Comparison of ENCODE assay signal across 13 mouse cellular contexts in genomic region chr13:78444691-78445349, GRCm38 (mm10).
DNase-seq lines count a peak whose midpoint lies in the region; ATAC-seq lines count a peak whose summit lies in the region.
"Had no signal": no experiment of that assay in that cellular context is flagged by ENCODE, and none has a peak within 500 bp of the region (broad histone marks: within the 10 kb centered on the region; RNA-seq: fewer than 3 reads in every experiment).

No protein-coding gene starts in this region.

- H3K36me3 ChIP-seq in kidney, embryonic 14.5 days (ENCODE audit: control insufficient read depth, insufficient read depth, low read length) = no peaks in the 10 kb centered on the region
- no peaks in the 10 kb centered on the region for H3K36me3 ChIP-seq in midbrain, embryonic 11.5 days (ENCODE audit: control insufficient read depth, insufficient read depth, low read length)
- no peaks in the 10 kb centered on the region for H3K36me3 ChIP-seq in midbrain, embryonic 13.5 days
- no peaks in the 10 kb centered on the region for H3K36me3 ChIP-seq in forebrain, embryonic 13.5 days (ENCODE audit: poor library complexity, severe bottlenecking)
- H3K36me3 ChIP-seq: heart, embryonic 15.5 days; liver, embryonic 12.5 days had no signal

- no peaks in the 10 kb centered on the region for H3K9me3 ChIP-seq in kidney, embryonic 14.5 days (ENCODE audit: control insufficient read depth, low read length)
- H3K9me3 ChIP-seq in midbrain, embryonic 11.5 days (ENCODE audit: control insufficient read depth, low read length) = no peaks in the 10 kb centered on the region
- H3K9me3 ChIP-seq in midbrain, embryonic 13.5 days = no peaks in the 10 kb centered on the region
- H3K9me3 ChIP-seq in forebrain, embryonic 13.5 days (replicated peaks) = no peaks in the 10 kb centered on the region
- H3K9me3 ChIP-seq: heart, embryonic 15.5 days; liver, embryonic 12.5 days had no signal

- H3K4me3 ChIP-seq in kidney, embryonic 14.5 days (ENCODE audit: low read length) = no peak overlapping the region
- H3K4me3 ChIP-seq in midbrain, embryonic 11.5 days (ENCODE audit: low read depth, low read length) = no peak overlapping the region
- no peak overlapping the region for H3K4me3 ChIP-seq in midbrain, embryonic 13.5 days (replicated peaks)
- no peak overlapping the region for H3K4me3 ChIP-seq in forebrain, embryonic 13.5 days
- H3K4me3 ChIP-seq: heart, embryonic 15.5 days; liver, embryonic 12.5 days had no signal

- no peak for DNase-seq in kidney, adult 11 months
- DNase-seq in midbrain, embryonic 11.5 days (ENCODE audit: low spot score, missing footprints) = peak; percentile 88
- peak; percentile 46 for DNase-seq in retina, embryonic 14.5 days (ENCODE audit: low spot score)
- no peak for DNase-seq in right cerebral cortex, adult 2 months (ENCODE audit: low spot score in 2 of 2)
- DNase-seq: cerebellum, postnatal 14 days; kidney, postnatal 25 days; right cerebral cortex, postnatal 14 days had no signal

- no peak overlapping the region for H3K9ac ChIP-seq in kidney, embryonic 14.5 days (ENCODE audit: low read depth, low read length)
- no peak overlapping the region for H3K9ac ChIP-seq in midbrain, embryonic 11.5 days (ENCODE audit: low read length)
- no peak overlapping the region for H3K9ac ChIP-seq in midbrain, embryonic 13.5 days (replicated peaks)
- H3K9ac ChIP-seq in forebrain, embryonic 13.5 days = no peak overlapping the region
- H3K9ac ChIP-seq: heart, embryonic 15.5 days; liver, embryonic 12.5 days had no signal

- H3K27me3 ChIP-seq in kidney, embryonic 14.5 days (ENCODE audit: control insufficient read depth, insufficient read depth, low read length) = no peaks in the 10 kb centered on the region
- 0 out of 2 replicates have a peak, but pooled peaks cover 3% of the 10 kb centered on the region for H3K27me3 ChIP-seq in midbrain, embryonic 11.5 days (ENCODE audit: control insufficient read depth, insufficient read depth, low read length)
- no peaks in the 10 kb centered on the region for H3K27me3 ChIP-seq in midbrain, embryonic 13.5 days
- peaks cover 5% of the 10 kb centered on the region; the same call in 1 of the 2 replicates for H3K27me3 ChIP-seq in forebrain, embryonic 13.5 days
- H3K27me3 ChIP-seq: heart, embryonic 15.5 days; liver, embryonic 12.5 days had no signal

- H3K4me1 ChIP-seq in kidney, embryonic 14.5 days (ENCODE audit: control insufficient read depth, insufficient read depth, low read length) = no peaks in the 10 kb centered on the region; the same call in 1 of the 2 replicates
- H3K4me1 ChIP-seq in midbrain, embryonic 11.5 days (ENCODE audit: control insufficient read depth, insufficient read depth, low read length) = peaks cover 19% of the 10 kb centered on the region
- peaks cover 28% of the 10 kb centered on the region for H3K4me1 ChIP-seq in midbrain, embryonic 13.5 days (replicated peaks)
- peaks cover 28% of the 10 kb centered on the region for H3K4me1 ChIP-seq in forebrain, embryonic 13.5 days
- H3K4me1 ChIP-seq: heart, embryonic 15.5 days; liver, embryonic 12.5 days had no signal

- ATAC-seq in kidney, embryonic 14.5 days (ENCODE audit: low FRiP score, low TSS enrichment) = peak; percentile 6; the same call in 1 of the 2 replicates
- no peak for ATAC-seq in midbrain, embryonic 11.5 days (ENCODE audit: low FRiP score)
- ATAC-seq in midbrain, embryonic 13.5 days = no peak
- ATAC-seq in forebrain, embryonic 13.5 days = peak; percentile 29; the same call in 1 of the 2 replicates
- ATAC-seq: hindbrain, postnatal 0 days; liver, embryonic 12.5 days had no signal

- H3K27ac ChIP-seq in kidney, embryonic 14.5 days (ENCODE audit: low read depth, low read length) = no peak overlapping the region
- peak overlapping the region; percentile 60; the same call in 1 of the 2 replicates for H3K27ac ChIP-seq in midbrain, embryonic 11.5 days (ENCODE audit: low read depth, low read length)
- no peak overlapping the region for H3K27ac ChIP-seq in midbrain, embryonic 13.5 days
- H3K27ac ChIP-seq in forebrain, embryonic 13.5 days = peak overlapping the region; percentile 55
- H3K27ac ChIP-seq: heart, embryonic 15.5 days; hindbrain, postnatal 0 days; liver, embryonic 12.5 days had no signal

- WGBS in kidney, embryonic 14.5 days = 64% methylated on average over 8 of the region's 8 CpGs
- 68% methylated on average over 8 of the region's 8 CpGs for WGBS in midbrain, embryonic 11.5 days
- WGBS in midbrain, embryonic 13.5 days = 60% methylated on average over 8 of the region's 8 CpGs
- WGBS in forebrain, embryonic 13.5 days = 29% methylated on average over 8 of the region's 8 CpGs

- H3K4me2 ChIP-seq in kidney, embryonic 14.5 days (replicated peaks; ENCODE audit: low read depth, low read length) = no peak overlapping the region
- no peak overlapping the region for H3K4me2 ChIP-seq in midbrain, embryonic 11.5 days
- no peak overlapping the region for H3K4me2 ChIP-seq in midbrain, embryonic 13.5 days (replicated peaks)
- H3K4me2 ChIP-seq in forebrain, embryonic 13.5 days = no peak overlapping the region
- H3K4me2 ChIP-seq: heart, embryonic 15.5 days; liver, embryonic 12.5 days had no signal

Comparison
In these comparisons a context has a peak if more than half of its experiments do, and no peak if none do; other contexts are left out.
1. H3K27ac ChIP-seq: peak in midbrain, embryonic 11.5 days (single experiment) and forebrain, embryonic 13.5 days (single experiment); none in kidney, embryonic 14.5 days (single experiment) and midbrain, embryonic 13.5 days (single experiment).
2. ATAC-seq: peak in kidney, embryonic 14.5 days (single experiment) and forebrain, embryonic 13.5 days (single experiment); none in midbrain, embryonic 11.5 days (single experiment) and midbrain, embryonic 13.5 days (single experiment).
3. DNase-seq: peak in midbrain, embryonic 11.5 days (single experiment) and retina, embryonic 14.5 days (single experiment); none in kidney, adult 11 months (single experiment) and right cerebral cortex, adult 2 months (0 of 2).